26 mouse cellular contexts compared by ENCODE assay signal in the genomic region with DNA sequence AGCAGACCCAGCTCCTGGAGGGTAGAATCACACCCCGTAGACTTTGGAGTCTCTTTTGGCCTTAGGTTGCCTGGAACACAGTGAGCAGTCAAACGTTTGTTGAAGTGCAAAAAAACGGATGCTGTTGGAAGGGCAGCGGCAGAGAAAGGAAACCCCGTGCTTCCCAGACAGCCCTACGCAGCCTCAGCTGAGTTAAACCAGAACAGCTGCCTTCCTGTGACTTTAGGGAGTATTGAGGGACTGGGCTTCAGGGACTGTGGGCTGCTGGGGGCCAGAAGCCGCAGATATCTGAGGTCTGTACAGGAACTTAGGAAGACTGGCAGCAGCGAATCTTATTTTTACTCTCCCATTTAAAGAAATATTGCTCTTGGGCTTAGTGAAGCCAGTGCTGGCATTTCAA. TPM values are rescaled to one million over a fixed set of nuclear protein-coding genes. Genes with fewer than 3 reads are reported as not detected.
DNase-seq lines count a peak whose midpoint lies in the region; ATAC-seq and TF ChIP-seq lines count a peak whose summit lies in the region.
"Had no signal": no experiment of that assay in that cellular context is flagged by ENCODE, and none has a peak within 500 bp of the region (broad histone marks: within the 10 kb centered on the region; RNA-seq: fewer than 3 reads in every experiment).

No protein-coding gene starts in this region.

- no peak overlapping the region for H3ac ChIP-seq in myocyte (ENCODE audit: control insufficient read depth, insufficient read length)

- peak overlapping the region; percentile 41 for H3K4me2 ChIP-seq in heart, embryonic 12.5 days
- H3K4me2 ChIP-seq in lung, embryonic 14.5 days = no peak overlapping the region
- peak overlapping the region; percentile 24 for H3K4me2 ChIP-seq in embryonic facial prominence, embryonic 12.5 days (replicated peaks)
- H3K4me2 ChIP-seq in myocyte (ENCODE audit: low read depth) = no peak overlapping the region
- H3K4me2 ChIP-seq: hindbrain, embryonic 15.5 days; limb, embryonic 15.5 days; midbrain, embryonic 12.5 days had no signal

- no peaks in the 10 kb centered on the region for H3K9me3 ChIP-seq in heart, embryonic 12.5 days (replicated peaks)
- no peaks in the 10 kb centered on the region for H3K9me3 ChIP-seq in lung, embryonic 14.5 days (ENCODE audit: low read depth, low read length)
- no peaks in the 10 kb centered on the region for H3K9me3 ChIP-seq in embryonic facial prominence, embryonic 12.5 days
- H3K9me3 ChIP-seq: hindbrain, embryonic 15.5 days; limb, embryonic 15.5 days; midbrain, embryonic 12.5 days had no signal

- no peak for TF ChIP-seq POLR2A in lung, adult 2 months (IDR thresholded peaks at IDR 0.05; ENCODE audit: borderline replicate concordance, extremely low read depth, low read depth, low read length)
- no peak for TF ChIP-seq POLR2A in myocyte (IDR thresholded peaks at IDR 0.05; ENCODE audit: insufficient read length, low read depth)

- DNase-seq in heart, postnatal 4 days = no peak
- peak; percentile 21 for DNase-seq in lung, embryonic 14.5 days
- DNase-seq in lung, adult 2 months = no peak
- DNase-seq in layer of hippocampus, adult 9-10 months (ENCODE audit: low spot score) = no peak
- DNase-seq: adrenal gland, postnatal 10 days; cerebellum, adult 11-12 months; cerebellum, postnatal 25 days; kidney, adult 8-10 months; kidney, postnatal 25 days; lung, adult 18-20 months; lung, postnatal 4 days; thymus, adult 18-20 months had no signal

- H3K27ac ChIP-seq in heart, embryonic 12.5 days (ENCODE audit: poor library complexity, severe bottlenecking) = peak overlapping the region; percentile 72
- H3K27ac ChIP-seq in lung, embryonic 14.5 days (ENCODE audit: low read depth) = no peak overlapping the region
- peak overlapping the region; percentile 46; the same call in 1 of the 2 replicates for H3K27ac ChIP-seq in embryonic facial prominence, embryonic 12.5 days
- H3K27ac ChIP-seq: hindbrain, embryonic 15.5 days; limb, embryonic 15.5 days; midbrain, embryonic 12.5 days had no signal

- H3K27me3 ChIP-seq in heart, embryonic 12.5 days (replicated peaks) = 0 out of 2 replicates have a peak, but pooled peaks cover 5% of the 10 kb centered on the region
- no peaks in the 10 kb centered on the region for H3K27me3 ChIP-seq in lung, embryonic 14.5 days (ENCODE audit: insufficient read depth, low read length)
- no peaks in the 10 kb centered on the region for H3K27me3 ChIP-seq in embryonic facial prominence, embryonic 12.5 days
- no peaks in the 10 kb centered on the region for H3K27me3 ChIP-seq in myocyte (ENCODE audit: control insufficient read depth, insufficient read depth, insufficient read length)
- H3K27me3 ChIP-seq: hindbrain, embryonic 15.5 days; limb, embryonic 15.5 days had no signal

- H3K4me1 ChIP-seq in heart, embryonic 12.5 days (replicated peaks) = peaks cover 14% of the 10 kb centered on the region
- no peaks in the 10 kb centered on the region for H3K4me1 ChIP-seq in lung, embryonic 14.5 days (ENCODE audit: insufficient read depth)
- no peaks in the 10 kb centered on the region for H3K4me1 ChIP-seq in lung, adult 2 months (ENCODE audit: control insufficient read depth, insufficient read depth, low read length)
- peaks cover 6% of the 10 kb centered on the region; the same call in 1 of the 2 replicates for H3K4me1 ChIP-seq in embryonic facial prominence, embryonic 12.5 days

- WGBS in heart, embryonic 12.5 days = 12% methylated on average over 8 of the region's 8 CpGs
- 40% methylated on average over 8 of the region's 8 CpGs for WGBS in lung, embryonic 14.5 days
- 32% methylated on average over 8 of the region's 8 CpGs for WGBS in lung, adult 2 months
- WGBS in embryonic facial prominence, embryonic 12.5 days = 24% methylated on average over 8 of the region's 8 CpGs

- no peaks in the 10 kb centered on the region for H3K79me2 ChIP-seq in myocyte (ENCODE audit: control insufficient read depth, insufficient read depth)

- no peak for TF ChIP-seq CTCF in lung, embryonic 14.5 days (IDR thresholded peaks at IDR 0.05; ENCODE audit: low read depth)
- no peak for TF ChIP-seq CTCF in lung, adult 2 months (IDR thresholded peaks at IDR 0.05; ENCODE audit: insufficient read depth, low read length)

- H3K9ac ChIP-seq in heart, embryonic 12.5 days = peak overlapping the region; percentile 52; the same call in 1 of the 2 replicates
- H3K9ac ChIP-seq in lung, embryonic 14.5 days = no peak overlapping the region
- no peak overlapping the region for H3K9ac ChIP-seq in embryonic facial prominence, embryonic 12.5 days
- H3K9ac ChIP-seq: hindbrain, embryonic 15.5 days; limb, embryonic 15.5 days; midbrain, embryonic 12.5 days had no signal

- H3K4me3 ChIP-seq in heart, embryonic 12.5 days = 0 out of 2 replicates have a peak overlapping the region, but pooled peaks have one; percentile 7
- H3K4me3 ChIP-seq in lung, embryonic 14.5 days (ENCODE audit: low read depth, low read length) = no peak overlapping the region
- H3K4me3 ChIP-seq in lung, adult 2 months (replicated peaks; ENCODE audit: extremely low read depth, low read depth, low read length) = no peak overlapping the region
- no peak overlapping the region for H3K4me3 ChIP-seq in embryonic facial prominence, embryonic 12.5 days
- no peak overlapping the region for H3K4me3 ChIP-seq in myocyte
- H3K4me3 ChIP-seq: erythroblast, embryonic 14.5 days; hindbrain, embryonic 15.5 days; limb, embryonic 15.5 days; midbrain, embryonic 12.5 days had no signal

- ATAC-seq in heart, embryonic 12.5 days (ENCODE audit: insufficient number of reproducible peaks, low FRiP score) = peak; percentile 76
- ATAC-seq in lung, embryonic 14.5 days (ENCODE audit: insufficient read depth) = no peak
- no peak for ATAC-seq in embryonic facial prominence, embryonic 12.5 days (ENCODE audit: insufficient number of reproducible peaks, insufficient read depth, low FRiP score, low TSS enrichment)
- ATAC-seq: forebrain, embryonic 14.5 days had no signal

- H3K36me3 ChIP-seq in heart, embryonic 12.5 days = no peaks in the 10 kb centered on the region
- no peaks in the 10 kb centered on the region for H3K36me3 ChIP-seq in lung, embryonic 14.5 days (ENCODE audit: insufficient read depth)
- H3K36me3 ChIP-seq in embryonic facial prominence, embryonic 12.5 days = no peaks in the 10 kb centered on the region
- no peaks in the 10 kb centered on the region for H3K36me3 ChIP-seq in myocyte (ENCODE audit: control insufficient read depth, insufficient read depth)
- H3K36me3 ChIP-seq: hindbrain, embryonic 15.5 days; limb, embryonic 15.5 days; midbrain, embryonic 12.5 days had no signal

TF ChIP-seq in myocyte, 11 proteins besides CTCF, POLR2A, EP300 and RAD21:
- TF ChIP-seq MAX (IDR thresholded peaks at IDR 0.05; ENCODE audit: low read depth) (no peak), USF1 (IDR thresholded peaks at IDR 0.05; ENCODE audit: low read depth) (no peak), MYOG (IDR thresholded peaks at IDR 0.05; ENCODE audit: control insufficient read depth in 1 of 3, insufficient read depth in 1 of 3, insufficient read length in 2 of 3, low read depth in 2 of 3) (peak in 1 of 3 experiments; percentile 17), TCF12 (IDR thresholded peaks at IDR 0.05; ENCODE audit: insufficient read depth, poor library complexity, severe bottlenecking) (no peak), E2F4 (IDR thresholded peaks at IDR 0.05; ENCODE audit: insufficient read depth) (no peak), CEBPB (IDR thresholded peaks at IDR 0.05; ENCODE audit: insufficient read depth, poor library complexity, severe bottlenecking) (no peak), MYOD1 (IDR thresholded peaks at IDR 0.05; ENCODE audit: control insufficient read depth in 1 of 3, insufficient read length in 2 of 3, low read depth in 2 of 3) (peak in 2 of 3 experiments; percentile 38 to 58), POLR2AphosphoS2 (IDR thresholded peaks at IDR 0.05; ENCODE audit: insufficient read length, low read depth) (no peak), TCF3 (IDR thresholded peaks at IDR 0.05; ENCODE audit: insufficient read length, low read depth) (no peak), REST (IDR thresholded peaks at IDR 0.05; ENCODE audit: insufficient read depth, insufficient read length) (no peak)

RNA-seq across cellular contexts. Expression of a gene that starts 34.8 kb away (rescaled TPM):
- polyA plus RNA-seq in heart, embryonic 12.5 days (2016; fragmentation: Nextera tagmentation; extraction: Ambion mirVana) = not detected in 2 replicates
- total RNA-seq in heart, postnatal 4 days (2021) = not detected
- polyA plus RNA-seq in lung, embryonic 14.5 days (2014; fragmentation: Nextera tagmentation; extraction: Ambion mirVana) = not detected in 2 replicates
- polyA plus RNA-seq in lung, adult 2 months (2012; rRNA removed) = not detected in 2 replicates
- 0.65 and 2.4 TPM in 2 replicates for polyA plus RNA-seq in embryonic facial prominence, embryonic 12.5 days (2016; fragmentation: Nextera tagmentation; extraction: Ambion mirVana)
- under 0.01 TPM for polyA plus RNA-seq in myocyte (2012; fragmentation: generic; extraction: Trizol)
- total RNA-seq: adrenal gland, postnatal 10 days; gastrocnemius, adult 18-20 months; layer of hippocampus, postnatal 10 days; neutrophil, adult 5-6 weeks had no signal
- polyA plus RNA-seq: C2C12; erythroblast, embryonic 14.5 days; forebrain, embryonic 14.5 days; gonadal fat pad, adult 2 months; hindbrain, embryonic 15.5 days; limb, embryonic 15.5 days; midbrain, embryonic 12.5 days; small intestine, adult 2 months had no signal

RNA-seq across cellular contexts. Expression of a gene that starts 55.5 kb away (rescaled TPM):
- polyA plus RNA-seq in heart, embryonic 12.5 days (2016; fragmentation: Nextera tagmentation; extraction: Ambion mirVana) = 27.6 and 32.3 TPM in 2 replicates
- 10 to 100 TPM; 17.8 to 22.7 TPM for total RNA-seq in heart, postnatal 4 days (2021)
- polyA plus RNA-seq in lung, embryonic 14.5 days (2014; fragmentation: Nextera tagmentation; extraction: Ambion mirVana) = 35.4 and 43.6 TPM in 2 replicates
- polyA plus RNA-seq in lung, adult 2 months (2012; rRNA removed) = 8.7 and 15.1 TPM in 2 replicates
- 40.8 and 43.1 TPM in 2 replicates for polyA plus RNA-seq in embryonic facial prominence, embryonic 12.5 days (2016; fragmentation: Nextera tagmentation; extraction: Ambion mirVana)
- 19.2 TPM for polyA plus RNA-seq in myocyte (2012; fragmentation: generic; extraction: Trizol)

RNA-seq across cellular contexts. Expression of a gene that starts 56.1 kb away (rescaled TPM):
- polyA plus RNA-seq in heart, embryonic 12.5 days (2016; fragmentation: Nextera tagmentation; extraction: Ambion mirVana) = 150 and 151 TPM in 2 replicates
- total RNA-seq in heart, postnatal 4 days (2021) = 10 to 100 TPM; 55.6 to 60.6 TPM
- 6.3 and 6.4 TPM in 2 replicates for polyA plus RNA-seq in lung, embryonic 14.5 days (2014; fragmentation: Nextera tagmentation; extraction: Ambion mirVana)
- 37.5 and 42.5 TPM in 2 replicates for polyA plus RNA-seq in lung, adult 2 months (2012; rRNA removed)
- 14.3 and 20.6 TPM in 2 replicates for polyA plus RNA-seq in embryonic facial prominence, embryonic 12.5 days (2016; fragmentation: Nextera tagmentation; extraction: Ambion mirVana)
- polyA plus RNA-seq in myocyte (2012; fragmentation: generic; extraction: Trizol) = 14.7 TPM
- total RNA-seq: neutrophil, adult 5-6 weeks had no signal
- polyA plus RNA-seq: erythroblast, embryonic 14.5 days had no signal

Comparison
In these comparisons a context has a peak if more than half of its experiments do, and no peak if none do; other contexts are left out.
1. H3K4me2 ChIP-seq: peak in heart, embryonic 12.5 days (single experiment) and embryonic facial prominence, embryonic 12.5 days (single experiment); none in lung, embryonic 14.5 days (single experiment) and myocyte (single experiment).